Mouse (Mus musculus): ENCODE results near the gene Zdhhc18.
A peak's percentile ranks its signal among the peaks of the same experiment; 100 is the strongest.

- TF ChIP-seq RAD21 (IDR thresholded peaks at IDR 0.05; ENCODE audit: low read depth, low read length) = no peak; the same call in 1 of the 2 replicates
- TF ChIP-seq USF1 (IDR thresholded peaks at IDR 0.05; ENCODE audit: low read depth, low read length) = no peak
- no peak for TF ChIP-seq GABPA (IDR thresholded peaks at IDR 0.05; ENCODE audit: low read depth, low read length)
- peak; percentile 39 to 64 (median 54) for TF ChIP-seq CTCF (IDR thresholded peaks at IDR 0.05 in 2 of 3, conservative IDR thresholded peaks at IDR 0.05 in 1 of 3; ENCODE audit: control insufficient read depth in 1 of 3, insufficient read depth in 1 of 3, low read depth in 2 of 3, low read length in 3 of 3, poor library complexity in 1 of 3, severe bottlenecking in 1 of 3)
- TF ChIP-seq ZC3H11A (IDR thresholded peaks at IDR 0.05; ENCODE audit: low read depth, low read length) = no peak
- no peak for TF ChIP-seq POLR2A (IDR thresholded peaks at IDR 0.05; ENCODE audit: control insufficient read depth in 1 of 2, insufficient read depth in 1 of 2, low read depth in 1 of 2, low read length in 2 of 2, poor library complexity in 1 of 2)
- TF ChIP-seq HCFC1 (IDR thresholded peaks at IDR 0.05; ENCODE audit: low read depth, low read length) = no peak
- TF ChIP-seq MEF2A (IDR thresholded peaks at IDR 0.05; ENCODE audit: extremely low read depth, insufficient replicate concordance, low read depth, low read length, poor library complexity, severe bottlenecking) = no peak
- no peak for TF ChIP-seq TAL1 (IDR thresholded peaks at IDR 0.05; ENCODE audit: low read length)
Observed at GRCm38 (mm10) chr4:133601721-133602218, 48.2 kb downstream of the Zdhhc18 start, which contains the start of gene Sfn.
